Mouse (Mus musculus) mesoderm, embryonic 11.5 days (tissue): ENCODE results near the gene Vars.
"Not testable (repeated sequence)": the region's sequence is repeated elsewhere in the genome, so short reads cannot be mapped to it uniquely, and the experiment has no call there.

Experiments used
- DNase-seq: peaks from one replicate; pipeline ENCODE4 v3.0.0-alpha.2; 2012; ENCODE audit warnings: low read depth, low spot score

Gene Vars

GRCm38 (mm10) chr17:35024261-35024660 is 23.5 kb downstream of the Vars start:
- DNase-seq, result no peak

GRCm38 (mm10) chr17:35024691-35025488 is 24.1 kb downstream of the Vars start:
- no peak for DNase-seq

- no peak for DNase-seq
These were observed 25.4 kb downstream of the Vars start for GRCm38 (mm10) chr17:35026206-35026605.

- DNase-seq, result no peak
These were observed 26.7 kb downstream of the Vars start, which contains the start of gene Sapcd1 for GRCm38 (mm10) chr17:35027277-35028068. Gene Sapcd1 (minus strand): TSS chr17:35028016.

- DNase-seq, result no peak
These were observed 27.5 kb downstream of the Vars start for GRCm38 (mm10) chr17:35028315-35028714.

GRCm38 (mm10) chr17:35029691-35030532 is 29.1 kb downstream of the Vars start:
- DNase-seq, result peak; percentile 53

- no peak for DNase-seq
These were observed 30.5 kb downstream of the Vars start for GRCm38 (mm10) chr17:35031272-35031671.

GRCm38 (mm10) chr17:35031880-35032279 is 31.1 kb downstream of the Vars start:
- DNase-seq, result no peak

- DNase-seq, result no peak
These were observed 31.6 kb downstream of the Vars start for GRCm38 (mm10) chr17:35032323-35032870.

- not testable (repeated sequence) for DNase-seq
These were observed 32.9 kb downstream of the Vars start for GRCm38 (mm10) chr17:35033703-35034102.

GRCm38 (mm10) chr17:35034896-35035295 is 34.1 kb downstream of the Vars start:
- no peak for DNase-seq

- DNase-seq, result no peak
These were observed 38.5 kb downstream of the Vars start for GRCm38 (mm10) chr17:35039121-35039873.

- no peak for DNase-seq
These were observed 43.0 kb downstream of the Vars start for GRCm38 (mm10) chr17:35043794-35044193.

GRCm38 (mm10) chr17:35044904-35045806 is 44.4 kb downstream of the Vars start:
- DNase-seq, result no peak

- DNase-seq, result no peak
These were observed 45.3 kb downstream of the Vars start for GRCm38 (mm10) chr17:35045807-35046680.

GRCm38 (mm10) chr17:35046681-35047455 is 46.1 kb downstream of the Vars start, which contains the start of gene Msh5:
Gene Msh5 (minus strand): TSS chr17:35046745.
- peak; percentile 100 for DNase-seq

GRCm38 (mm10) chr17:35047688-35048087 is 46.9 kb downstream of the Vars start:
- no peak for DNase-seq
